Mouse (Mus musculus): ENCODE data around the gene C730034F03Rik. TPM values are rescaled to one million over a fixed set of nuclear protein-coding genes. Genes with fewer than 3 reads are reported as not detected.

The C730034F03Rik gene
- polyA plus RNA-seq (2016; fragmentation: Nextera tagmentation; extraction: Ambion mirVana) = 4.7 and 5.4 TPM in 2 replicates

- Histone ChIP-seq H3K4me3 (peak within 1 kb of the TSS; percentile 84), H3K27ac (replicated peaks) (peak within 1 kb of the TSS; percentile 96), H3K9me3 (replicated peaks) (no peaks in the 10 kb centered on the region), H3K36me3 (peaks cover 31% of the 10 kb centered on the region), H3K27me3 (ENCODE audit: low read depth, poor library complexity, severe bottlenecking) (peaks cover 13% of the 10 kb centered on the region; the same call in 1 of the 2 replicates), H3K4me1 (peaks cover 38% of the 10 kb centered on the region)
- under 1% methylated on average over 70 of the region's 70 CpGs for WGBS
- peak; percentile 94 for DNase-seq (ENCODE audit: low spot score)
Measured at GRCm38 (mm10) chr15:89429352-89430221, at the start of gene C730034F03Rik, which contains the start of the genes Gm44502 and Chkb. C730034F03Rik (plus strand) TSS chr15:89429589. Gm44502 (minus strand) TSS chr15:89429696. Chkb (minus strand) TSS chr15:89429908.

- Histone ChIP-seq H3K27me3 (ENCODE audit: low read depth, poor library complexity, severe bottlenecking) (peaks cover 47% of the 10 kb centered on the region), H3K27ac (replicated peaks) (no peak within 1 kb of the TSS), H3K4me1 (peaks cover under 1% of the 10 kb centered on the region), H3K4me3 (no peak within 1 kb of the TSS), H3K9me3 (replicated peaks) (no peaks in the 10 kb centered on the region), H3K36me3 (no peaks in the 10 kb centered on the region)
- DNase-seq (ENCODE audit: low spot score) = no peak
- WGBS = 86% methylated on average over 7 of the region's 7 CpGs
Measured at GRCm38 (mm10) chr15:89384617-89385016, 44.8 kb upstream of the C730034F03Rik start, which contains the start of gene Klhdc7b. Klhdc7b (plus strand) TSS chr15:89384917.

DNA sequence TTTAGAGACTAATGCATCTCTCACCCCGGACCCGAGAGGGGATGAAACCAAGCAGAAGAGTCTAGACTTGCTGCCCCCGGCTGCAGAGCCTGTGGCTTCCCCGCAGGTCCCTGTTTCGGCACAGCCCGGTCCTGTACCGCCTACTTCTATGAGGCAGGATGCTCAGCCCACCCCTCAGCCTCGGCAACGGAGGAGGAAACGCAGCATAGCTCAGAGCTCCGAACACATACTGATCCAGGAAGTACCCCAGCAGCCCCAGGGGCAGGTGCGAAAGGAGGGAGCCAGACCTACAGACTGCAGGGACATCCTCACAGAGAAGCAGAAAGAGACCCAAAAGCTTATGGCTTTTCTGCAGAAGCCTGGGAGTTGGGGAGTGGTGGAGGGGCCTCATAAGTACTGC, 42.3 kb upstream of the C730034F03Rik start:
- no peaks in the 10 kb centered on the region for H3K36me3 ChIP-seq
- H3K4me1 ChIP-seq = no peaks in the 10 kb centered on the region
- H3K9me3 ChIP-seq (replicated peaks) = no peaks in the 10 kb centered on the region
- H3K27me3 ChIP-seq (ENCODE audit: low read depth, poor library complexity, severe bottlenecking) = peaks cover 21% of the 10 kb centered on the region; the same call in 1 of the 2 replicates
- no peak for DNase-seq (ENCODE audit: low spot score)
- WGBS = 49% methylated on average over 12 of the region's 12 CpGs
- no peak overlapping the region for H3K4me3 ChIP-seq
- no peak overlapping the region for H3K27ac ChIP-seq (replicated peaks)

DNA sequence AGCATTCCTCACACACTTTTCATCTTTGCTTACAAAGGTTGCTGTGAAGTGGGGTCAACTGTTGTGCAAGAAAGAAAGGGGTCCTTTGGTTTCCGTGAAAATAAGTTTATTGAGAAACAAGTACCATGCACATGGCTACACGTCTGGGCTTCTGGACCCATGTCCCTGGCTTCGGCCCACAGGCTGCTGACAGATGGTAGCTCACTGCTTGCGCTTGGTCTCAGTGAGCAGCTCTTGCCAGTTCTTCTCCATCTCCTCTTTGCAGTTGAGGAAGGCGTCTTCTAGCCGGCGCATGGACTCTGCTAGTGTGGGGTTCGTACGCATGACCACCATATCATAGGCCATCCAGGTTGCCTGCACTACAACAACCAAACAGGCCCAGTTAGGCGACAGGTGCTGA, 39.3 kb upstream of the C730034F03Rik start:
- DNase-seq (ENCODE audit: low spot score) = no peak
- Histone ChIP-seq H3K27ac (replicated peaks) (no peak overlapping the region), H3K4me1 (0 out of 2 replicates have a peak, but pooled peaks cover 3% of the 10 kb centered on the region), H3K27me3 (ENCODE audit: low read depth, poor library complexity, severe bottlenecking) (peaks cover 17% of the 10 kb centered on the region; the same call in 1 of the 2 replicates), H3K36me3 (no peaks in the 10 kb centered on the region), H3K9me3 (replicated peaks) (no peaks in the 10 kb centered on the region), H3K4me3 (no peak overlapping the region)
- 91% methylated on average over 10 of the region's 10 CpGs for WGBS

GRCm38 (mm10) chr15:89396883-89397282, 32.5 kb upstream of the C730034F03Rik start:
- no peak for DNase-seq (ENCODE audit: low spot score)
- Histone ChIP-seq H3K4me3 (no peak overlapping the region), H3K9me3 (replicated peaks) (no peaks in the 10 kb centered on the region), H3K27ac (replicated peaks) (no peak overlapping the region), H3K27me3 (ENCODE audit: low read depth, poor library complexity, severe bottlenecking) (no peaks in the 10 kb centered on the region), H3K36me3 (no peaks in the 10 kb centered on the region), H3K4me1 (0 out of 2 replicates have a peak, but pooled peaks cover 3% of the 10 kb centered on the region)
- WGBS = 88% methylated on average over 4 of the region's 4 CpGs

DNA sequence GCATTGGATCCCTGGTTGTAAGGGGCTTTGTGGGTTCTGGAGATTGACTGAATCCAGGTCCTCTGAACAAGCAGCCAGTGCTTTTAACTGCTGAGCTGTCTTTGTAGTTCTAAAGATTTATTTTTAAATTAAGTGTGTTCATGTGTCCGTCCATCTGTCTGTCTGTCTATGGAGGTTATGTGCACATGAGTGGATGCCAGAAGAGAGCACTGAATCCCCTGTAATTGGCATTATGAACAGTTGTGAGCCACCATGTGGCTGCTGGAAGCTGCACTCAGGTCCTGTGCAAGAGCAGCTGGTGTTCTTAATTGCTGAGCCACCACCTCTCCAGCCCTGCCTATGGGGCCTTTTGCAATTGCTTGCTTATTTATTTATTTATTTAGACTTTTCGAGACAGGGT, 31.2 kb upstream of the C730034F03Rik start:
- no peak overlapping the region for H3K4me3 ChIP-seq
- DNase-seq (ENCODE audit: low spot score) = no peak
- 0 out of 2 replicates have a peak, but pooled peaks cover 3% of the 10 kb centered on the region for H3K4me1 ChIP-seq
- no peaks in the 10 kb centered on the region for H3K9me3 ChIP-seq (replicated peaks)
- no peaks in the 10 kb centered on the region for H3K36me3 ChIP-seq
- H3K27me3 ChIP-seq (ENCODE audit: low read depth, poor library complexity, severe bottlenecking) = no peaks in the 10 kb centered on the region
- no peak overlapping the region for H3K27ac ChIP-seq (replicated peaks)
- WGBS = 79% methylated on average over 2 of the region's 2 CpGs

GRCm38 (mm10) chr15:89399716-89400115, 29.7 kb upstream of the C730034F03Rik start:
- Histone ChIP-seq H3K27ac (replicated peaks) (no peak overlapping the region), H3K9me3 (replicated peaks) (no peaks in the 10 kb centered on the region), H3K4me3 (no peak overlapping the region), H3K27me3 (ENCODE audit: low read depth, poor library complexity, severe bottlenecking) (no peaks in the 10 kb centered on the region), H3K4me1 (no peaks in the 10 kb centered on the region), H3K36me3 (no peaks in the 10 kb centered on the region)
- no peak for DNase-seq (ENCODE audit: low spot score)
- WGBS = 60% methylated on average over 1 of the region's 1 CpGs

DNA sequence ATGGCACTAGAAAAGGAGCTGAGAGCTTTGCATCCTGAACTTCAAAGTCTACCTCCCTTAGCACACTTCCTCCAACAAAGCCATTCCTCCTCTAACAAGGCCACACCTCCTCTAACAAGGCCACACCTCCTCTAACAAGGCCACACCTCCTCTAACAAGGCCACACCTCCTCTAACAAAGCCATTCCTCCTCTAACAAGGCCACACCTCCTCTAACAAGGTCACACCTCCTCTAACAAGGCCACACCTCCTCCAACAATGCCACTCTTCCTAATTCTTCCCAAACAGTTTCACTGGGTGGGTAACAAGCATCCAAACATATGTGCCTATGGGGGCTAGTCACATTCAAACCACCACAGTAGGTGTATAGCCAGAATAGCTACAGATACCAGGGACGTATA, 26.9 kb upstream of the C730034F03Rik start:
- H3K4me3 ChIP-seq = no peak overlapping the region
- DNase-seq (ENCODE audit: low spot score) = no peak
- no peaks in the 10 kb centered on the region for H3K36me3 ChIP-seq
- no peaks in the 10 kb centered on the region for H3K27me3 ChIP-seq (ENCODE audit: low read depth, poor library complexity, severe bottlenecking)
- H3K4me1 ChIP-seq = no peaks in the 10 kb centered on the region
- WGBS = 77% methylated on average over 1 of the region's 1 CpGs
- no peak overlapping the region for H3K27ac ChIP-seq (replicated peaks)
- 0 out of 2 replicates have a peak, but pooled peaks cover 5% of the 10 kb centered on the region for H3K9me3 ChIP-seq (replicated peaks)

- H3K4me1 ChIP-seq = no peaks in the 10 kb centered on the region
- H3K27me3 ChIP-seq (ENCODE audit: low read depth, poor library complexity, severe bottlenecking) = no peaks in the 10 kb centered on the region
- no peak overlapping the region for H3K4me3 ChIP-seq
- no peak for DNase-seq (ENCODE audit: low spot score)
- 87% methylated on average over 10 of the region's 10 CpGs for WGBS
- H3K9me3 ChIP-seq (replicated peaks) = peaks cover 17% of the 10 kb centered on the region; the same call in 1 of the 2 replicates
- H3K27ac ChIP-seq (replicated peaks) = no peak overlapping the region
- H3K36me3 ChIP-seq = no peaks in the 10 kb centered on the region
Measured at GRCm38 (mm10) chr15:89404831-89405623, 24.4 kb upstream of the C730034F03Rik start.

- Histone ChIP-seq H3K27me3 (ENCODE audit: low read depth, poor library complexity, severe bottlenecking) (no peaks in the 10 kb centered on the region), H3K4me3 (no peak overlapping the region), H3K4me1 (no peaks in the 10 kb centered on the region), H3K36me3 (no peaks in the 10 kb centered on the region), H3K9me3 (replicated peaks) (peaks cover 22% of the 10 kb centered on the region; the same call in 1 of the 2 replicates), H3K27ac (replicated peaks) (no peak overlapping the region)
- no peak for DNase-seq (ENCODE audit: low spot score)
Measured at GRCm38 (mm10) chr15:89406691-89407090, 22.7 kb upstream of the C730034F03Rik start.

DNA sequence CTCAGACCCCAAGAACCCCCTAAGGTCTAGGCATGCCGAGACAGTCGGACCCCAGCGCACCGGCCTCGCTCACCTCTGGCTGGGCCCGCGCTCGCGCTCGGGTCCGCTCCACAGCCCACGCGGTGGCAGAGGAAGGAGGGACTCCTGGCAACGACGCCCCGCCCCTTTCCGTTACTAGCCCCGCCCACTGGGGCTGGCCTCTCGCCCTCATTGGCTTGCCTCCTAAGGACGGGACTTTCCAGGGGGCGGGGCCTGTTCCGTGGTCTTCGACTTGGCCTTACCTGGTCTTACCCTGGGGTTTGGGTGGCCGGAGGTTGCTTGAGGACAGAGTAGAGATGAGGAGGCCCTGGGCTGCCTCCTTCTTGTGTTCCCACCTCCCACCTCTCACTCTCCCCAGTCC, 19.3 kb upstream of the C730034F03Rik start, which contains the start of gene Syce3:
Gene Syce3, minus strand, starts transcription at position 386 of the 400 bp plus-strand sequence.
- WGBS = 86% methylated on average over 24 of the region's 24 CpGs
- Histone ChIP-seq H3K36me3 (no peaks in the 10 kb centered on the region), H3K4me3 (no peak within 1 kb of the TSS), H3K9me3 (replicated peaks) (peaks cover 22% of the 10 kb centered on the region; the same call in 1 of the 2 replicates), H3K27me3 (ENCODE audit: low read depth, poor library complexity, severe bottlenecking) (no peaks in the 10 kb centered on the region), H3K27ac (replicated peaks) (no peak within 1 kb of the TSS), H3K4me1 (no peaks in the 10 kb centered on the region)
- DNase-seq (ENCODE audit: low spot score) = no peak

DNA sequence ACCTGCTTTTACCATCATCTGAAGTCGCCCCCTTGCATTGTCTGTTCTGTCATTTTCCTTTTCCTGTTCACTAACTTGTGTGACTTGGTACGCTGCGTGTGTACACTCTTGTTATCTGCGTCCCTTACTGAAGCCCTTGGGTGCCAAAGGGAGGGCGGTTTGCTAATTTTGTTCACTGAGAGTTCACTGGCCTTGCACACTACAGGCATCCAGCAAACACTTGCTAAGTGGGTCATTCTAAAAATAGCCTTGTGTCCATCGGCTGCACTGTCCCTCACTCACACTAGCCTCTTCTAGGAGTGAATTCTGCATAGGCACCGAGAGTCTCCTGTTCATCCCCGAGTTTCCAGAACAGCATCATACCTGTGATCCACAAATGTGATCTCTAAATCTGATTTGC, 14.1 kb upstream of the C730034F03Rik start:
- Histone ChIP-seq H3K4me1 (no peaks in the 10 kb centered on the region), H3K9me3 (replicated peaks) (peaks cover 2% of the 10 kb centered on the region; the same call in 1 of the 2 replicates), H3K36me3 (peaks cover 36% of the 10 kb centered on the region), H3K27me3 (ENCODE audit: low read depth, poor library complexity, severe bottlenecking) (no peaks in the 10 kb centered on the region), H3K27ac (replicated peaks) (no peak overlapping the region), H3K4me3 (no peak overlapping the region)
- 90% methylated on average over 8 of the region's 8 CpGs for WGBS
- no peak for DNase-seq (ENCODE audit: low spot score)
